Mouse (Mus musculus): ENCODE measurements at regions not wholly inside any gene's neighbourhood (a gene's known extent, or its start where the extent isn't known, plus 50 kb on each side); places are given as distances from the start of the nearest gene placed in this dataset.

- DNase-seq (ENCODE audit: low spot score), result no peak
Observed at GRCm38 (mm10) chr1:77258730-77259310, 256.1 kb downstream of the Epha4 start.

- no peak for DNase-seq (ENCODE audit: low spot score)
Observed at GRCm38 (mm10) chr1:77259789-77260188, 255.1 kb downstream of the Epha4 start.

- DNase-seq (ENCODE audit: low spot score), result no peak
Observed at GRCm38 (mm10) chr1:77261678-77262077, 253.2 kb downstream of the Epha4 start.

GRCm38 (mm10) chr1:77265677-77266076, 249.2 kb downstream of the Epha4 start:
- DNase-seq (ENCODE audit: low spot score), result no peak

GRCm38 (mm10) chr1:77267311-77268003, 247.4 kb downstream of the Epha4 start:
- DNase-seq (ENCODE audit: low spot score), result no peak

GRCm38 (mm10) chr1:77275297-77275696, 239.6 kb downstream of the Epha4 start:
- DNase-seq (ENCODE audit: low spot score), result no peak

GRCm38 (mm10) chr1:77279566-77279965, 235.3 kb downstream of the Epha4 start:
- no peak for DNase-seq (ENCODE audit: low spot score)

- no peak for DNase-seq (ENCODE audit: low spot score)
Observed at GRCm38 (mm10) chr1:77280373-77281038, 234.4 kb downstream of the Epha4 start.

GRCm38 (mm10) chr1:77281741-77282140, 233.1 kb downstream of the Epha4 start:
- no peak for DNase-seq (ENCODE audit: low spot score)

GRCm38 (mm10) chr1:77298713-77299132, 216.2 kb downstream of the Epha4 start:
- DNase-seq (ENCODE audit: low spot score), result no peak

- no peak for DNase-seq (ENCODE audit: low spot score)
Observed at GRCm38 (mm10) chr1:77300806-77301205, 214.1 kb downstream of the Epha4 start.

GRCm38 (mm10) chr1:77304770-77305169, 210.1 kb downstream of the Epha4 start:
- DNase-seq (ENCODE audit: low spot score), result no peak

GRCm38 (mm10) chr1:77307745-77308144, 207.1 kb downstream of the Epha4 start:
- no peak for DNase-seq (ENCODE audit: low spot score)

- no peak for DNase-seq (ENCODE audit: low spot score)
Observed at GRCm38 (mm10) chr1:77313119-77313518, 201.8 kb downstream of the Epha4 start.

GRCm38 (mm10) chr1:77315347-77315746, 199.5 kb downstream of the Epha4 start:
- DNase-seq (ENCODE audit: low spot score), result peak; percentile 64

- peak; percentile 55 for DNase-seq (ENCODE audit: low spot score)
Observed at GRCm38 (mm10) chr1:77316198-77316597, 198.7 kb downstream of the Epha4 start.

Data from embryo, embryonic 10 days (tissue).